Mouse (Mus musculus) neural tube, embryonic 11.5 days (tissue): ENCODE results near the gene Fam189b. TPM values are rescaled to one million over a fixed set of nuclear protein-coding genes. Genes with fewer than 3 reads are reported as not detected.

Experiments used
- ATAC-seq: fragments of 200-750 bp; cut with Nextera tagmentation; 2 replicates; pipeline ENCODE4 v1.8.0; 2017; ENCODE audit warnings: moderate number of reproducible peaks, mild to moderate bottlenecking, moderate TSS enrichment, moderate library complexity; ENCODE audit not compliant: insufficient read depth, low FRiP score, low TSS enrichment
- DNase-seq: peaks from one replicate; pipeline ENCODE4 v3.0.0-alpha.2; 2015; ENCODE audit warnings: low spot score
- H3K27ac ChIP-seq: fragments of 300-500 bp; sonication (generic); 2 replicates; pipeline ENCODE4 v1.5.1; 2014; ENCODE audit warnings: low read depth, mild to moderate bottlenecking, low read length
- H3K27me3 ChIP-seq: fragments of 300-500 bp; sonication (generic); 2 replicates; pipeline ENCODE4 v1.6.1; 2014; ENCODE audit warnings: mild to moderate bottlenecking, low read length, mixed read lengths; ENCODE audit not compliant: control insufficient read depth, insufficient read depth
- H3K36me3 ChIP-seq: fragments of 300-500 bp; sonication (generic); 2 replicates; pipeline ENCODE4 v1.6.1; 2014; ENCODE audit warnings: mild to moderate bottlenecking, low read length, moderate library complexity, mixed read lengths; ENCODE audit not compliant: control insufficient read depth, insufficient read depth
- H3K4me1 ChIP-seq: fragments of 300-500 bp; sonication (generic); 2 replicates; pipeline ENCODE4 v1.6.1; 2014; ENCODE audit warnings: low read length, mixed read lengths; ENCODE audit not compliant: control insufficient read depth, insufficient read depth
- H3K4me2 ChIP-seq: fragments of 300-500 bp; sonication (generic); 2 replicates; pipeline ENCODE4 v1.6.1; 2014; ENCODE audit warnings: low read depth, mild to moderate bottlenecking, moderate library complexity
- H3K4me3 ChIP-seq: fragments of 300-500 bp; sonication (generic); 2 replicates; pipeline ENCODE4 v1.5.1; 2014; ENCODE audit warnings: low read depth, low read length
- H3K9ac ChIP-seq: fragments of 300-500 bp; sonication (generic); 2 replicates; pipeline ENCODE4 v1.6.1; 2014; ENCODE audit warnings: mild to moderate bottlenecking, low read length
- H3K9me3 ChIP-seq: fragments of 300-500 bp; sonication (generic); 2 replicates; pipeline ENCODE4 v1.6.1; 2016; ENCODE audit warnings: low read length; ENCODE audit not compliant: control insufficient read depth
- WGBS: fragments of 180-500 bp; shearing (Covaris S2); extraction: QIAGEN DNeasy Blood & Tissue Kit; methylation state at CpG from one replicate; pipeline ENCODE4 v1.1.7; 2014; 5-methylcytosine and 5-hydroxymethylcytosine counted together
- polyA plus RNA-seq: library from polyadenylated mRNA; unstranded; fragments of >200 nt; fragmentation: Nextera tagmentation; extraction: Ambion mirVana; gene quantifications from 2 replicates; pipeline ENCODE4 v1.2.1, GENCODE M21; 2014

Gene Fam189b
- polyA plus RNA-seq, 1 experiment from 2014 or later: 36.9 TPM

DNA sequence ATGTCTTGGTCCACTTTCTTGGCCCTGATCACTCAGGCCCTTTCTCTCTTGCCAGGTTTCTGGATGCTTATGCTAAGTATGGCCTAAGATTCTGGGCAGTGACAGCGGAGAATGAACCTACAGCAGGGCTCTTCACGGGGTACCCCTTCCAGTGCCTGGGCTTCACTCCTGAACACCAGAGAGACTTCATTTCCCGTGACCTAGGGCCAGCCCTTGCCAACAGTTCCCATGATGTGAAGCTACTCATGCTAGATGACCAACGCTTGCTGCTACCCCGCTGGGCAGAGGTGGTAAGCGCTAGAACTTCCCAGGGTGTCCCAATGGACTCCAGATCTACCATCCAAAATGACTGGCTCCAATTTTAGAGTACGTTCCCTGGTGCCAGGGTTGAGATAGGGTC, 23.1 kb downstream of the Fam189b start:
- Histone ChIP-seq H3K36me3 (peaks cover 18% of the 10 kb centered on the region), H3K9me3 (no peaks in the 10 kb centered on the region), H3K4me3 (no peak overlapping the region), H3K9ac (no peak overlapping the region), H3K27me3 (no peaks in the 10 kb centered on the region), H3K4me1 (peaks cover 5% of the 10 kb centered on the region), H3K27ac (no peak overlapping the region), H3K4me2 (no peak overlapping the region)
- ATAC-seq (no peak), DNase-seq (no peak)
- 91% methylated on average over 7 of the region's 7 CpGs for WGBS

DNA sequence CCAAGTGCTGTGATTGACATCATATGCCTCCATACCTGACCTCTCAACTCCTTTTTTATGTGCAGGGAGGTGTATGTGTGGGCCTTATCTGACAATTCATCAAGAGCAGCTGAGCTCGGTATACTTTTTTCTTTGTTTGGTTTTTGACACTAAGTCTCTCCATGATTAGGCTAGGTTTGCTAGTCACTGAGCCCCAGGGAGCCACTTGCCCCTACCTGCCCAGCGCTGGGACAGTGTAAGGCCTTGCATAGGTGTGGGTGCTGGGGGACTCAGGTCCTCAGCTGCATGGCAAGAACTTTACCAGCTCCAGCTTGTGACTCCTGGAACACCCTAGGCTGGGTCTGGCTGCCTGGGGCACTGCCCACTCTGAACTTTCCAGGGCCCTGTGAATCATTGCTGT, 23.8 kb downstream of the Fam189b start:
- ATAC-seq: no peak
- H3K4me2 ChIP-seq: no peak overlapping the region
- no peak overlapping the region for H3K27ac ChIP-seq
- peaks cover 18% of the 10 kb centered on the region for H3K36me3 ChIP-seq
- H3K9ac ChIP-seq: no peak overlapping the region
- DNase-seq: no peak
- no peaks in the 10 kb centered on the region for H3K9me3 ChIP-seq
- H3K4me1 ChIP-seq: peaks cover 5% of the 10 kb centered on the region
- H3K27me3 ChIP-seq: no peaks in the 10 kb centered on the region
- 96% methylated on average over 2 of the region's 2 CpGs for WGBS
- H3K4me3 ChIP-seq: no peak overlapping the region

DNA sequence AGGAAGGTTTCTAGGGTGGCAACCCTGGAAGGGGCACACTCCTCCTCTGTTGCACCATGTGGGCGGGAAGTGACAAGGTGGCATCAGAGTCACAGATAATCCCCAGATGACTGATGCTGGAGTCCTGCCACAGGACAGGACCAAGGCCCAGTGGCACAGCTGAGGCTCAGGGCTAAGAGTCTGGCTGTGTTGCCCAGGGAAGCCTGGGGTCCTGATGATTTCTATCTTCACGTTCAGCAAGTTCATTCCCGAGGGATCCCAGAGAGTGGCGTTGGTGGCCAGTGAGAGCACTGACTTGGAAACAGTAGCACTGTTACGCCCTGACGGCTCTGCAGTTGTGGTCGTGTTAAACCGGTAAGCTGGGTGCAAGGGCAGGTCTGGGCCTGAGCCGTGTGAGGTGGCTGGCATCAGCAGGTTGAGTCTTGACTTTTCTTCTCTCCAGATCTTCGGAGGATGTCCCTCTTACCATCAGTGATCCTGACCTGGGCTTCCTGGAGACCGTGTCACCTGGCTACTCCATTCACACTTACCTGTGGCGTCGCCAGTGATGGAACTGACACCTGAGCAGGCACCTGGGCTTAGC, 25.2 kb downstream of the Fam189b start:
- no peak overlapping the region for H3K4me2 ChIP-seq

DNA sequence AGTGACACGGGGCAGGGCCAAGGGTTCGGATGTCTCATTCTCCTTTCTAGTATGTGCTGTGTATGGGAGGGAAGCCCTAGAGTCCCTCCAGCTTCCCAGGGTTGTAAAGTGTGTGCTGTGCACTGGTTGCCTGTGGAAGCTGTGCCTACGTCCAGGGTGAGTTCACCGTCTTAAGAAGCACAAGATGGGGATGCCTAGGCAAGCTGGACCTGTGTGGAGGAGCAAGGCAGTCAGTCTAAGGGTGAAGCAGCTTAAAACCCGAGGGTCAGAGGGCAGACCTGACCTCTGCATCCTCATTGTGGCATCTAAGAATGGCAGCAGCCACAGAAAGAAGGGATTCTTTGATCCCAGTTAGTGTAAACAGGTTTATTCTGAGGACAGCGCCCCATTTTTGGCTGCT, 25.8 kb downstream of the Fam189b start:
- ATAC-seq (no peak), DNase-seq (no peak)
- Histone ChIP-seq H3K27ac (no peak overlapping the region), H3K9me3 (no peaks in the 10 kb centered on the region), H3K4me3 (no peak overlapping the region), H3K4me1 (peaks cover 8% of the 10 kb centered on the region; the same call in 1 of the 2 replicates), H3K27me3 (no peaks in the 10 kb centered on the region), H3K9ac (no peak overlapping the region), H3K36me3 (peaks cover 18% of the 10 kb centered on the region), H3K4me2 (no peak overlapping the region)
- WGBS: 85% methylated on average over 6 of the region's 6 CpGs

More for the DNA sequence above, 25.2 kb downstream of the Fam189b start:
- H3K4me3 ChIP-seq: no peak overlapping the region
- H3K9ac ChIP-seq: no peak overlapping the region
- ATAC-seq: no peak
- peaks cover 18% of the 10 kb centered on the region for H3K36me3 ChIP-seq
- no peak for DNase-seq
- peaks cover 11% of the 10 kb centered on the region for H3K4me1 ChIP-seq
- no peaks in the 10 kb centered on the region for H3K27me3 ChIP-seq
- WGBS: 91% methylated on average over 13 of the region's 13 CpGs
- H3K9me3 ChIP-seq: no peaks in the 10 kb centered on the region
- H3K27ac ChIP-seq: no peak overlapping the region

DNA sequence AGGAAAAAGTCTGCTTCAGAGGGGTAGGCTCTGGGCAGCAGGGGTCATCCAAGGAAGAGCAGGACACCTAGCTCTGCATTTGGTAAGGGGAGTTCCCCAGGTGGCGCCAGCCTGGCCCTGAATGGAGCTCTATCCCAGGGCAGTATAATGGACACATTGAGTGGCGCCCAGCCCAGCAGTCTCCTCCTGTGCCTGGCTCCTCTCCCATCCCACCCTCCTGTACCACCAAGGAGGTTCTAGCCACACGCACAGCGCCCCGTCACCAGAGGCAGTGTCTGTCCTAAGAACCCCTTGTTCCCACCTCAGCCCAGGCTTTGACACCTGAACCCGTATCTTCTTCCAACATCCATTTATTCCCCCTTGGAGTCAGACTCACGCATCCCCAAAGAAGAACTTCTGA, 26.8 kb downstream of the Fam189b start:
- 93% methylated on average over 7 of the region's 7 CpGs for WGBS
- Histone ChIP-seq H3K4me3 (no peak overlapping the region), H3K9me3 (no peaks in the 10 kb centered on the region), H3K27me3 (no peaks in the 10 kb centered on the region), H3K4me1 (peaks cover 8% of the 10 kb centered on the region; the same call in 1 of the 2 replicates), H3K36me3 (peaks cover 18% of the 10 kb centered on the region), H3K9ac (no peak overlapping the region), H3K27ac (no peak overlapping the region), H3K4me2 (no peak overlapping the region)
- ATAC-seq (no peak), DNase-seq (no peak)

DNA sequence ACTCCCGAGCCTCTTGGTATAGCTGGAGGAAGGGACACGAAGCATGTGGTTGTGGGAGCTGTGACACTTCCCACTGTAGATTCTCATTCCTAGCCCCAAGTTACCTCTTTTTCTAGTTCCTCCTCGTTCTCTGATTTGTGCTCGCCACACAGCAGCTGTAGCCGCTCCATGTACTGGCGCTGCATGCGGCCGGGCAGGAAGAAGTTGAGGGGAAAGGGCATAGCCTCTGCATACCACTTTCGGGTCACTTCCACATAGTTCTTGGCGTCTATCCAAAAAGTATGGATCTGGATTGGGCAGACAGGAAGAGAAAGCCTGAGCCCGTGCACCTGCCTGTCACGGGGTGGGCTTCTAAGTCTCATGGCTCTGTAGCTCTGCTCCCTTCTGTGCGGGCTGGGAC, 27.2 kb downstream of the Fam189b start:
- Histone ChIP-seq H3K4me2 (no peak overlapping the region), H3K36me3 (peaks cover 18% of the 10 kb centered on the region), H3K4me3 (no peak overlapping the region), H3K27ac (no peak overlapping the region), H3K27me3 (no peaks in the 10 kb centered on the region), H3K9me3 (no peaks in the 10 kb centered on the region), H3K9ac (no peak overlapping the region), H3K4me1 (peaks cover 9% of the 10 kb centered on the region)
- 92% methylated on average over 13 of the region's 13 CpGs for WGBS
- ATAC-seq (no peak), DNase-seq (no peak)

DNA sequence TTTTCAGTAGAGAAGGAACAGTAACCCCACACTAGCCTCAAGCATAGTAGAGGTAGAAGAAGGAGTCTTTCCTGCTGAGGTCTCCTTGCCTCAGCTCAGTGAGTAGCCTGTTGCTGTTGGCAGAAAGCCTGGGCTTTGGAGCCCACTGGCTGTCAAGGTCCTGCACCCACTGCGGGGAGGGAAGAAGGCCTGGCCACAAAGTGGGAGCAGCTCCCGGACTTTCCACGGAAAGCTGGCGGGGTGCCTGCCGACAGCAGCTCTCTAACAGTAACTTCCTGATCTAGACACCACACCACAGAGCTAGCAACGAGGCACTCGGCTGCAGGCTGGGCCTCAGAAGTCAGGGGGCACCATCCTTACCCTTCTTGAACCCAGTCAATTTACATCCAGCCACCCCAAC, 27.8 kb downstream of the Fam189b start:
- ATAC-seq (no peak), DNase-seq (no peak)
- Histone ChIP-seq H3K4me3 (no peak overlapping the region), H3K36me3 (peaks cover 18% of the 10 kb centered on the region), H3K27me3 (no peaks in the 10 kb centered on the region), H3K9me3 (no peaks in the 10 kb centered on the region), H3K4me1 (peaks cover 14% of the 10 kb centered on the region), H3K27ac (no peak overlapping the region), H3K9ac (no peak overlapping the region), H3K4me2 (no peak overlapping the region)
- WGBS: 88% methylated on average over 7 of the region's 7 CpGs

DNA sequence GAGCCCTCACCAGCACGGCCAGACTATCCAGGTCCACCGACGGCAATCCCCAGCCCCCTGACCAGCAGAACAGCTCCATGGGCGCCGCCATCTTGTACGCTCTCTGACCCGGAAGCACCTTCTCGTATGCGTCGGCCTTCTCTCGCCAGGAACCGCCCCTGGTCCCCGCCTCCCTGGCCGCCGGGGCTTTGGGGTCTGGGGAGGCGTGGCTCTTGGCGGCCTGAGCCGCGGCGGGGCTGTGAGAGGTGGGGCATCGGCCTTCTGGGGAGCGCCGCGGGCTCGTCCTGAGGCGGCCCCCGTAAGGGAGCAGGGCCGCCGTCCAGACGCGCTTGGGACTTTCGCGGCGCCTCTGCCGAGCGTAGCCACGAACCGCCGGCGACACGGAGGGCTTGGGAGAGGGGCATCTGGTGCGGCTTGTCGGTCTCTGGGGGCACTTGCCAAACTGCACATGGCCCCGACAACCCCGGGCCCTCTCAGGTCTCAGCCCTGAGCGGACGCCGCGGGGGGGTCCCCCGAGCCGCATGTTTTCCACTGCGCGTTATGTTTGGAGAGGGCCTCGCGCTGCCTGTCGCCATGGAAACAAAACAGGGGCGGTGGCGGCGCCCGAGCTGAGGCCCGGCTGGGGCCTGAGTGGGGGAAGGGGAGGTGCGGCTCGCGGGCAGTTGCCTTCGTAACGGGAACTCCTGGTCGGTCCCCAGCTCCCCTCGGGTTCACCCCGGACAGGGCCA, 31.0 kb downstream of the Fam189b start:
- Histone ChIP-seq H3K4me1 (peaks cover 18% of the 10 kb centered on the region), H3K9ac (peak overlapping the region; percentile 66)
- peak; percentile 88 for ATAC-seq

More for the DNA sequence above, 31.0 kb downstream of the Fam189b start:
- WGBS: under 1% methylated on average over 69 of the region's 69 CpGs
- peaks cover 3% of the 10 kb centered on the region for H3K36me3 ChIP-seq
- H3K27me3 ChIP-seq: no peaks in the 10 kb centered on the region
- H3K4me2 ChIP-seq: peak overlapping the region; percentile 55
- DNase-seq: peak; percentile 97
- H3K27ac ChIP-seq: peak overlapping the region; percentile 90
- peak overlapping the region; percentile 73 for H3K4me3 ChIP-seq
- H3K9me3 ChIP-seq: no peaks in the 10 kb centered on the region
